Mouse (Mus musculus): Measurements from ENCODE around the gene Pam16. TPM values are rescaled to one million over a fixed set of nuclear protein-coding genes. Genes with fewer than 3 reads are reported as not detected.

Pam16 gene
- total RNA-seq, 2 experiments from 2014 or later = 72.1 to 86.6 TPM

Other genes with a start within 250 kb of the Pam16 start
- gene Adcy9, start 204.5 kb downstream of the Pam16 start, total RNA-seq (2021) = 10 to 100 TPM; 67.3 to 74.0 TPM
- gene Srl, start 83.2 kb downstream of the Pam16 start, total RNA-seq (2021) = 1 to 10 TPM; 3.0 to 4.1 TPM
- gene Tfap4, start 65.1 kb downstream of the Pam16 start, total RNA-seq (2021) = 1 to 10 TPM; 3.5 to 3.6 TPM
- 10 to 100 TPM; 12.4 to 16.6 TPM for gene Glis2, start 30.3 kb downstream of the Pam16 start, total RNA-seq (2021)
- gene Vasn, start 15.0 kb upstream of the Pam16 start, total RNA-seq (2021) = 10 to 100 TPM; 11.5 to 11.6 TPM
- gene Dnaja3, start 15.0 kb upstream of the Pam16 start, total RNA-seq (2021) = 10 to 100 TPM; 61.5 to 64.2 TPM
- 10 to 100 TPM; 78.4 to 85.4 TPM for gene Coro7, start 54.8 kb upstream of the Pam16 start, total RNA-seq (2021)
- 10 to 100 TPM; 11.2 to 11.6 TPM for gene Nmral1, start 94.4 kb upstream of the Pam16 start, total RNA-seq (2021)
- gene Hmox2, start 101.4 kb upstream of the Pam16 start, total RNA-seq (2021) = 10 to 100 TPM; 85.7 to 89.9 TPM
- 100 to 1,000 TPM; 211 to 212 TPM for gene Cdip1, start 165.3 kb upstream of the Pam16 start, total RNA-seq (2021)
- not detected for gene 4930562C15Rik, start 210.4 kb upstream of the Pam16 start, total RNA-seq (2021)

Measured in left cerebral cortex, adult 18-20 months (tissue).